ENCODE assay signal across 19 mouse cellular contexts in the genomic region with DNA sequence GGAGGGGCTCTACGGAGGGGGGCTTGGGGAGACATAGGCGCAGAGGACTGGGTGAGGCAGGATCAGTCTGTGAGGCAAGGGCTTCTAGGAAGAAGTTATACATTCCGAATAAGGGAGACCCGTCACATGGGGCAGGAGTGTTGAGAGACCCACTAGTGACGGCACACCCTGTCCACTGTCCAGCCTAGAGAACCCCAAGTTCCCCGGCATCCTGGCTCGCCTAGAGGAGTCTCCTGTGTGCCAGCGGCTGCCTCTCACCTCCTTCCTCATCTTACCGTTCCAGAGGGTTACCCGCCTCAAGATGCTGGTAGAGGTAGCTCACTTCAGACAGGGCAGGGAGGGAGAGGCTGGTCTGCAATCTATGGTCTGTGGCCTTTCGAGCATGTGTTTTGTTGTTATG.
"Had no signal": no experiment of that assay in that cellular context is flagged by ENCODE, and none has a peak within 500 bp of the region (broad histone marks: within the 10 kb centered on the region; RNA-seq: fewer than 3 reads in every experiment).

No protein-coding gene starts in this region.

- H3K4me2 ChIP-seq: midbrain, embryonic 12.5 days; neural tube, embryonic 13.5 days; neural tube, embryonic 15.5 days had no signal

- ATAC-seq: midbrain, embryonic 16.5 days had no signal

- H3K27ac ChIP-seq: liver, embryonic 14.5 days; lung, embryonic 15.5 days; midbrain, embryonic 12.5 days; neural tube, embryonic 13.5 days; neural tube, embryonic 15.5 days had no signal

- H3K4me3 ChIP-seq: lung, embryonic 15.5 days; midbrain, embryonic 12.5 days; myocyte; neural tube, embryonic 13.5 days; neural tube, embryonic 15.5 days had no signal

- H3K9me3 ChIP-seq: lung, embryonic 15.5 days; midbrain, embryonic 12.5 days; neural tube, embryonic 13.5 days; neural tube, embryonic 15.5 days had no signal

- H3K9ac ChIP-seq: liver, embryonic 14.5 days; lung, embryonic 15.5 days; midbrain, embryonic 12.5 days; neural tube, embryonic 13.5 days; neural tube, embryonic 15.5 days had no signal

- DNase-seq: lung, adult 2 months; lung, postnatal 10 days; lung, postnatal 4 days; midbrain, embryonic 14.5 days; retina, postnatal 1 day; right cerebral cortex, adult 18-20 months; right cerebral cortex, postnatal 25 days; right cerebral cortex, postnatal 4 days; spleen, adult 18-20 months; thymus, adult 18-20 months; thymus, postnatal 14 days; thymus, postnatal 36 days had no signal

- H3K36me3 ChIP-seq: midbrain, embryonic 12.5 days; neural tube, embryonic 13.5 days; neural tube, embryonic 15.5 days had no signal
